Mouse (Mus musculus) liver, adult 2 months (tissue): ENCODE measurements around the gene Synpo2.

Experiments
- CTCF ChIP-seq: fragments of 200-500 bp; IDR thresholded peaks from 2 replicates; pipeline ENCODE4 v1.5.1; 2011; ENCODE audit warnings: low read depth, low read length, control low read depth
- POLR2A ChIP-seq: fragments of 200-500 bp; IDR thresholded peaks from 2 replicates; pipeline ENCODE4 v1.6.1; 2011; ENCODE audit warnings: low read length, control low read depth; ENCODE audit not compliant: insufficient read depth; ENCODE audit errors: extremely low read depth

DNA sequence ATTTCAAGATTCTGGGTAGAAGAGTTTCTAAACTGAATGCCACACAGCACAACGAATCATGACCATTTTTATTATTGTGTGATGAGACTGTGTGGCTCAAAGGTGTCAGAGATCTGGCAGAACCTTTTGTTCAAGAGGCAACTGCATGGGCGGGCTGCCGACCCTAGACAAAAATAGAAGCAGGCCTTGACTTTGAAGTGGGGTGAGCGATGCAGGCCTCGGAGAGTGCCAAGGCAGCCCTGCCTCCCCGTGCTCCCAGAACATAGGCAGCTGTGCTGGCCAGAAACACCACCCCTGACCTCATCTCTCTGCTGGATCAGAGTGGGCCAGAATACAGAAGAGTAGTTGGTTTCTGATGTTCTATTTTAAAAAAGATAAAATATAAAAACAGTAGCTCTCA is 143.5 kb downstream of the Synpo2 start:
- TF ChIP-seq POLR2A (no peak), CTCF (no peak)
